Mouse (Mus musculus) kidney, embryonic 16.5 days (tissue): ENCODE results near the gene Ly86. TPM values are rescaled to one million over a fixed set of nuclear protein-coding genes. Genes with fewer than 3 reads are reported as not detected.

ENCODE experiments used
- ATAC-seq: fragments of 200-750 bp; cut with Nextera tagmentation; 2 replicates; pipeline ENCODE4 v1.8.0; 2017; ENCODE audit warnings: moderate TSS enrichment; ENCODE audit not compliant: low FRiP score, low TSS enrichment
- H3K27ac ChIP-seq: fragments of 300-500 bp; sonication (generic); 2 replicates; pipeline ENCODE4 v1.5.1; 2014; ENCODE audit warnings: low read length
- H3K27me3 ChIP-seq: fragments of 300-500 bp; sonication (generic); 2 replicates; pipeline ENCODE4 v1.6.1; 2014; ENCODE audit warnings: low read length, control low read depth, mixed read lengths; ENCODE audit not compliant: insufficient read depth
- H3K36me3 ChIP-seq: fragments of 300-500 bp; sonication (generic); 2 replicates; pipeline ENCODE4 v1.6.1; 2014; ENCODE audit warnings: low read length, control low read depth, mixed read lengths; ENCODE audit not compliant: insufficient read depth
- H3K4me1 ChIP-seq: fragments of 300-500 bp; sonication (generic); 2 replicates; pipeline ENCODE4 v1.6.1; 2014; ENCODE audit warnings: low read length, control low read depth, mixed read lengths; ENCODE audit not compliant: insufficient read depth
- H3K4me2 ChIP-seq: fragments of 300-500 bp; sonication (generic); replicated peaks from 2 replicates; pipeline ENCODE4 v1.6.1; 2014; ENCODE audit warnings: low read depth, low read length
- H3K4me3 ChIP-seq: fragments of 300-500 bp; sonication (generic); 2 replicates; pipeline ENCODE4 v1.5.1; 2014; ENCODE audit warnings: mild to moderate bottlenecking, low read length
- H3K9ac ChIP-seq: fragments of 300-500 bp; sonication (generic); replicated peaks from 2 replicates; pipeline ENCODE4 v1.6.1; 2014; ENCODE audit warnings: low read length
- H3K9me3 ChIP-seq: fragments of 300-500 bp; sonication (generic); 2 replicates; pipeline ENCODE4 v1.6.1; 2016; ENCODE audit warnings: low read length, control low read depth
- WGBS: fragments of 180-500 bp; shearing (Covaris S2); extraction: QIAGEN DNeasy Blood & Tissue Kit; methylation state at CpG from one replicate; pipeline ENCODE4 v1.1.7; 2014; 5-methylcytosine and 5-hydroxymethylcytosine counted together
- polyA plus RNA-seq: library from polyadenylated mRNA; unstranded; fragments of >200 nt; fragmentation: Nextera tagmentation; extraction: Ambion mirVana; gene quantifications from 2 replicates; pipeline ENCODE4 v1.2.1, GENCODE M21; 2015

The Ly86 gene
- polyA plus RNA-seq, 1 experiment from 2014 or later = 5.0 TPM

GRCm38 (mm10) chr13:37459957-37460930, 115.2 kb downstream of the Ly86 start:
- H3K36me3 ChIP-seq = no peaks in the 10 kb centered on the region
- H3K4me2 ChIP-seq = no peak overlapping the region
- no peaks in the 10 kb centered on the region for H3K9me3 ChIP-seq
- WGBS = 37% methylated on average over 28 of the region's 28 CpGs
- peaks cover 39% of the 10 kb centered on the region for H3K4me1 ChIP-seq
- ATAC-seq = peak; percentile 57; the same call in 1 of the 2 replicates
- no peak overlapping the region for H3K4me3 ChIP-seq
- H3K27ac ChIP-seq = peak overlapping the region; percentile 70
- no peaks in the 10 kb centered on the region for H3K27me3 ChIP-seq
- H3K9ac ChIP-seq = no peak overlapping the region

- no peaks in the 10 kb centered on the region for H3K36me3 ChIP-seq
- H3K27me3 ChIP-seq = no peaks in the 10 kb centered on the region
- H3K4me2 ChIP-seq = no peak overlapping the region
- no peak overlapping the region for H3K9ac ChIP-seq
- H3K9me3 ChIP-seq = no peaks in the 10 kb centered on the region
- H3K4me3 ChIP-seq = no peak overlapping the region
- no peak for ATAC-seq
- WGBS = 88% methylated on average over 12 of the region's 12 CpGs
- peaks cover 25% of the 10 kb centered on the region for H3K4me1 ChIP-seq
- H3K27ac ChIP-seq = no peak overlapping the region
Measured at GRCm38 (mm10) chr13:37462049-37462702, 117.2 kb downstream of the Ly86 start.

GRCm38 (mm10) chr13:37465710-37466109, 120.7 kb downstream of the Ly86 start:
- no peaks in the 10 kb centered on the region for H3K27me3 ChIP-seq
- no peaks in the 10 kb centered on the region for H3K36me3 ChIP-seq
- H3K9me3 ChIP-seq = no peaks in the 10 kb centered on the region
- no peak for ATAC-seq
- no peak overlapping the region for H3K27ac ChIP-seq
- no peak overlapping the region for H3K4me2 ChIP-seq
- H3K4me3 ChIP-seq = no peak overlapping the region
- H3K4me1 ChIP-seq = peaks cover 27% of the 10 kb centered on the region
- 81% methylated on average over 6 of the region's 6 CpGs for WGBS
- H3K9ac ChIP-seq = no peak overlapping the region

- peak overlapping the region; percentile 14 for H3K9ac ChIP-seq
- H3K36me3 ChIP-seq = no peaks in the 10 kb centered on the region
- no peaks in the 10 kb centered on the region for H3K27me3 ChIP-seq
- ATAC-seq = no peak; the same call in 1 of the 2 replicates
- peaks cover 24% of the 10 kb centered on the region for H3K4me1 ChIP-seq
- peak overlapping the region; percentile 27 for H3K4me2 ChIP-seq
- no peaks in the 10 kb centered on the region for H3K9me3 ChIP-seq
- peak overlapping the region; percentile 70 for H3K27ac ChIP-seq
- no peak overlapping the region for H3K4me3 ChIP-seq
- WGBS = 6% methylated on average over 8 of the region's 8 CpGs
Measured at GRCm38 (mm10) chr13:37467795-37468194, 122.8 kb downstream of the Ly86 start.
